Mouse (Mus musculus) gastrocnemius, postnatal 10 days (tissue): Measurements from ENCODE around the gene Ttll5. TPM values are rescaled to one million over a fixed set of nuclear protein-coding genes. Genes with fewer than 3 reads are reported as not detected.
A peak's percentile ranks its signal among the peaks of the same experiment; 100 is the strongest.

Experiments used
- DNase-seq: peaks from one replicate; pipeline ENCODE4 v3.0.0; 2021; ENCODE audit warnings: mixed read lengths
- total RNA-seq, 2 experiments: library from RNA; stranded (reverse); gene quantifications; 2 replicates each; pipeline ENCODE4 v1.2.3; 2021

Gene Ttll5
- total RNA-seq, 2 experiments from 2014 or later = 9.9 to 12.7 TPM

DNA sequence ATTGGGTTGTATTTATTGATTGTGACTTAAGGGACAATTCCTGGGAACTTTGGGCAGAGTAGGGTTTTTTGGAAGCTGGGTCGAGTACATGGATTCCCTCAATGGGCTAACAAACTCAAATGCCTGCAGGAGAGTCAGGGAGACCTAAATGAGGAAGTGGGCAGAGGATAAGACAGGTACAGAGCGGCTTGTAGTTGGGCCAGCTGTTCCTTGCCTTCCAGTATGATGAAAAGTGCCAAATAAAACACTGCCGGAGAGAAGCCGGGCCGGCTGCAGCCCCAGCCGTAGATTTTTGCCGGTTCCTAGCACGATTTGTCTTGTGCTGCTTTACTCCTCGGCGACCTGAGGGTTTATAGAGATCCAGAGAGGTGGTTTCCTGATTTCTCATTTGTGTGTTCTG lies 104.1 kb downstream of the Ttll5 start:
- DNase-seq = no peak

DNA sequence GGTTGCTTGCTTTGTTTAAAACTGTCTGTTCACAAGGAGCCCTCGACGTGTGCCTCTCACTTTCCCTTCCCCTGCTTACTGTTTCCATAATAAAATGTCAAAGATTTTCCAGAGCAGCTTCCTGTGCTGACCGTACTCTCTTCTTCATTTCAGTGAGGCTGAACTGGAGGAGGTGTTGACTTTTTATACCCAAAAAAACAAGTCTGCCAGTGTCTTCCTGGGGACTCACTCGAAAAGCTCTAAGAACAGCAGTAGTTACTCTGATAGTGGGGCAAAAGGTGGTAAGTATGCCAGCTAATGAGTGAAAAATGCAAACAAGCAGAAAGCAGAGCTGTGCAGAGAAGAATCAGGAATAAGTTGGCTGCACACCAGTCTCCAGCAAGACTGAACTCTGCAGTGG lies 105.3 kb downstream of the Ttll5 start:
- DNase-seq = no peak

DNA sequence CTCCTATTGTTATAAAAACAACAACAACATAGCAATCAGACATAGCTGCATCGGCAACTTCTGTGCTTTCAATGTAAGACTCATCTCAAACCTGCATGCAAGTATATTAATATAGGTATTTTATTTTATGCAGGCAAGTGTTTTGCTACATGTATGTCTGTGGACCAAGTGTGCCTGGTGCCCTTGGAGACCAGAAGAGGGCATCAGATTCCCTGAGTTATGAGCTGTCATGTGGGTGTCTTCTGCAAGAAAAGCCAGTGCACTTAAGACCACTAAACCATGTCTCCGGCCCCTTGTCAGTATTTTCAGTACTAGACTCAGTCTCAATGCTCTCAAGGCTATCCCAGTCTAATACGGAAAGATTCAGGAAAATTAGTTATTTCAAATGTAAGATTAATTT lies 106.3 kb downstream of the Ttll5 start:
- DNase-seq = no peak

DNA sequence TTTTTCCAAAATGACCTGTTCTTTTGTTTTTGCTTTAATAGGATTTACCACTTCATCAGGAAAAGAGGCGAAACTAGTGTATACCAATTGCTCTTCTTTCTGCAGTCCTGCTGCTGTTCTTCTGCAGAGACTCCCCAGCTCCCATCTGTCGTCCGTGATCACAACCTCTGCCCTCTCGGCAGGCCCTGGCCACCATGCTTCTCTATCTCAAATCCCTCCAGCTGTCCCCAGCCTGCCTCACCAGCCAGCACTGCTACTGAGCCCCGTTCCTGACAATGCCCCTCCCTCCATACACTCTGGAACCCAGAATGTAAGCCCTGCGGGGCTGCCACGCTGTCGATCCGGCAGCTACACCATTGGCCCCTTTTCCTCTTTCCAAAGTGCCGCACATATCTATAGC lies 108.8 kb downstream of the Ttll5 start:
- no peak for DNase-seq

DNA sequence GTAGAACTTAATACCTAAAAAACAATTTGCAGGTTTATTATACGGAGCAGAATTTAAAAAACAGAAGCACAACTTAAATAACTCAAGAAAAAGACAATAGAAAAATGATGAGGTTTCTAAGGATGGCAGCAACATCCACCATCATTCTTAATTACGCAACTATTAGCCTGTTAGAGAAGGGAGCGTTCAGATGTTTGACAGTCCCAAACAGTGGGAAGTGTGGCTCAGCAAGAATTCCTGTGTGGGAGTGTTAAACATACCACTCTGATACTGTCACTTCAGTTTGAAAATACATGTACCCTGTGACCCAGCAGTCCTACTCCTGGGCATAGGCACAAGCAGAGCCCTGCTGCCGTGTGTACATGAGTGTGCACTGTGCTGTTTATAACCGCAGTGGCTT lies 112.9 kb downstream of the Ttll5 start:
- DNase-seq = no peak

DNA sequence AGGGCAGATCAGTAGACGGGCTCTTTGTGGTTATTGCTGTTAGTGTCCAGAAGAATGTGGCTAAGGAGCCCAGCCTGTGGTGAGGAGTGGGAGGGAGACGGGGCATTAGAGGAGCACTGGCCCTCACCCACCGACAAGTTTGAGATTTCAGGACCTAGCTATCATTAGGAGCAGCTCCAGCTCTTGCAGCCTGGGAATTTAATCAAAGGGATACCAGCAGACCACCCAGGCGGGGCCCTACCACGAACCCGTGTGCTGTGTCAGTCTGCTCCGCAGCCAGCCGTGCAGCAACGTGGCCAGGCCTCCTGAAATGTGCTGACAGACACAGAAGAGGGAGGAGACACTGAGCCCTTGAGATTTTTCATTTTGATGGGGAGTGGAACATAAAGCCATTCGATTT lies 119.0 kb downstream of the Ttll5 start:
- no peak for DNase-seq

DNA sequence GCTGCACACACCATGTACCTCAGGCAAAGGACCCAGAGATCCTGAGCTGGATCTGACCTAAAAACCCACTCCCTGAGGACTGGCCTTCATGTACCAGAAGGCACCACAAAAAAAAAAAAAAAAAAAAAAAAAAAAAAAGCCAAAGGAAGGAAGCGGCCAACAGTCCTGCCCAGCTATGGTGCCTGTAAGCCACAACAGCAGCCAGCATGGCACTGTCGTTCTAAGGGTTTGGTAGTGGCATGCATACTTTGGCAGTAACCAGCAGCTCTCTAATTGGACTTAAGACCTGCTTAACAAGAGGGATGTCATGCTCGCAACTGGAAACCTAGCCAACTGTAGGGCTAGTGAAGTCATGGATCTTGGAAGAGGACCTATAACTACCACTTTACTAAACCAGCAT lies 120.0 kb downstream of the Ttll5 start:
- no peak for DNase-seq

DNA sequence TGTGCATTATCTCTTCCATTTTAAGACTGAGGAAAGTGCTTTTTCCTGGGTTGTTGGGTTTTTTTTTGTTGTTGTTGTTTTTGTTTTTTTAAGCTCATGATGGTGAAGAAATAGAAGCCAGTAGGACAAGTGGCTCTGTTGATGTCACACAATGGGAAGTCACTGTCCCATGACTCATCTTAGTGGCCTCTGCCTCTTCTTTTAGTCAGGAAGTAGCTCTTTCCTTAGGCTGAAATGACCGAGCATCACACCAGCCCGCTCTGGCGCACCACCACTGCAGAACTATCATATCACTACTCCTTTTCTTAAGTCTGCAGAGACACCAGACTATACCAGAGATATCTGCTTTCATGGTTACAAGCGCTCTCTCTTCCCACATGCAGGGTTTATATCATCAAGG lies 122.7 kb downstream of the Ttll5 start:
- no peak for DNase-seq

DNA sequence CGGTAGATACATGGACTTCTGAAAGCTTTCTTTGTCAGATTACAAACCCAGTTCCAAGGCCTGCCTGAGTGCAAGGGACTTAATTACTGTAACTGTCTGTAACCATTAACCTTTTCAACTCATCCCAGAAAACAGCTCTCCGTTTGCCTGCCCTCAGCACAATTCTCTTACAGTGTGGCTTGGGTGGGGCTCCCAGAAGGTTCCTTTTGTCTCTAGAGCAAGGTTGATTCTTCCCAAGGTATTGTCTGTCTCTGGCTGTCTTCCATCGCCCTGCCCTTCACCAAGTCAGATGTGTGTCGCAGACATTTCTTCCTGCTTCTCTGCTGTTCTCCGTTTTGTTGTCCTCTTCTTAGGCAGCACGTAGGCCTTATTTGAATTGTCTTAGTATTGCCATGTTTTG lies 125.2 kb downstream of the Ttll5 start:
- no peak for DNase-seq

DNA sequence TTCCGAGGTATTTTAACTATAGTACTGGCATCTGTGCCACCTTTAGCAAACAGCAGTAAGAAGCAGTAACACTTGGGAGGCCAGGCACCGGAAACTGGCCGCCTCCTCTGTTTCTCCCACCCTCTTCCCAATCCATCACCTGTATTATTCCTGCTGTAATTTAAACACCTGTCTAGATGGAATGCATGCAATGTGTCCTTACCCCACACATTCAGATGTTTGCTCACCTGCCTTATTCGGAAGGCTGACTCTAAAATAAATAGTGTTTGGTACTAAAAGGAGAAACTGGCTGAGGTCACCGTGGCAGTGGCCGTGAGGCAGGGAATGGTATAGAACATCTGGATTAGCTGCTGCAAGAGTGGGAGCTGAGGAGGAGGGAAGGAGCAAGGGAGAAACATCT lies 125.9 kb downstream of the Ttll5 start:
- DNase-seq = no peak

DNA sequence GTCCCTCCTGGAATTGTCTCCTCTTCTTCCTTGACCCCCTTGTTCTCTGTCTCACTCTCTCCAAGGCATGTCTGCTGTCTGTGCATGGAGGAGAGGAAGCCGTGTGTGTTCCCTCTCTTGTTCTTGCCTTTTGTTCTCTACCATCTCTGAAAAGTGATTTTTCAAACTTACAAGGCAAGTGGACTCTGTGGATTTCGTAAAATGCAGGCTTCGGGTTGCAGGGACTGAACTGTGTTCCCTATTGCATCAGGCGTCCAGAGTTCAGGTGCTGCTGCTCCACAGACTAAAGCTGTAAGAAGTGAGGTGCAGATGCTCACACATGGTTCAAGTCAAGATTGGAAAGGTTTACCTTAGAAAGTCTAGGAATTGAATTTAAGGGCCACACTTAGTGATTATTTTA lies 126.6 kb downstream of the Ttll5 start:
- DNase-seq = no peak

DNA sequence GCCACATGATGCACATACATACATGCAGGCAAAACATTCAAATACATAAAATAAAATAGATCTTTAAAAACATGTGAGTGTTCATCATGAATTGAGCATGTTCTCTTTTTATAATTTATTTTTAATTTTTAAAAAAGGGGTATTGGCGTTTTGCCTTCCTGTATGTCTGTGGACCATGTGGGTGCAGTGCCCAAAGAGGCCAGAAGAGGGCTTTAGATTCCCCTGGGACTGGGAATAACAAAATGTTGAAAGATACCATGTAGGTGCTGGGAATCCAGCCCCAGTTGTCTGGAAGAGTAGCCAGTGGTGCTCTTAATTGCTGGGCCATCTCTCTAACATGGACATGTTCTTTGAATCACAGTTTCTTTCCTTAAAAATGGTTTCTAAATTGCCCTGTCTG lies 127.4 kb downstream of the Ttll5 start:
- no peak for DNase-seq

DNA sequence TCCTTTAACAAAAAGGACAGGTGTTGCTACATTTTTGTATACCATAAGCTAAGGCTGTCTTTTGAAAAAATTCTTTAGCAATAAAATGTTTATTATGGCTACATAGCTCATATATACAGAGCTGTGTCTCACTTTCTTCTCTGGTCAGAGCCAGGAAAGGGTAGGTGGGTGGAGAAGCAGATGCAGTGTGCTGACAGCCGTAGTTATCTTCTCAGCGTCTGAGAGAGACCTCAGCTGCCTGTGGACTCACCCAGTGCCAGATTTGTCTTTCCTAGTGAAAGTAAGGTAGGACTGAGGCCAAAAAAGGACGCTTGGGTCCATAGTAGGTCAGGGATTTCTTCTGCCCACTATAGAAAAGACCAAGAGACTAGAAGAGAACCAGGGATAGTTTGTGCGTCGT lies 127.9 kb downstream of the Ttll5 start:
- DNase-seq = no peak

DNA sequence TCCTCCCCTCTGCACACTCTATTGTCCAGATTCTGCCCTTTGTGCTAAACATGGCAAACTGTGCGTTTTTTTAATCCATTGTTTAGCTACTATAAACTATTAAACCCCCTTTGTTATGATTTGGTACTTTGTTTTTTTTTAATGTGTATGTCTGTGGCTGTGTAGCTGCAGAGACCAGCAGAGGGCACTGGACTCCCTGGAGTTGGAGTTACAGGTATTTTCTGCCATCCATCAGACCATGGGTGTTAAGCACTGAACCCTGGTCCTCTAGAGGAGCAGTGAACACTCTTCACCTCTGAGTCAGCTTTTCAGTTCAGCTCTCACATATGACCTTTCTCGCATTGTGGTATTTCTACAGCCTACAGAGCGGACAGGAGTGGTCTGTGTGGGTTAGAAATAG lies 129.7 kb downstream of the Ttll5 start:
- no peak for DNase-seq

DNA sequence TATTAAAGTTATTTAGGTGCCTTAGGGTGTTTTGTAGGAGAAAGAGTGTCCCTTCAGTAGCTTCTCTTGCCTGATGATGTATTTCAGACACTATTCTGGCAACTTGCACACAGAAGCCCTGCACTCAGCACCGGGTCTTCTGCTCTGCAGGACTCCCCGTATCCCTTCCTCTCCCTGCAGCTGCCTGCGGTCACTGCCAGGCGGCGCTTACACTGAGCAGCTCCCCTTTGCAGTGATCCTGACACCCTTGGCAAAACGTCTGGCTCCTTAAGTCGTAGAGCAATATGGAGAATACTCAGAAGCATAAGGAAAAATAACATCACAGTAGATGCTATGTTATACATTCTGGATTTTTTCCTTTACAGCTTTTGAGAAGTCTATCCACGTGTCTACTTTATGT lies 130.6 kb downstream of the Ttll5 start:
- DNase-seq = no peak

DNA sequence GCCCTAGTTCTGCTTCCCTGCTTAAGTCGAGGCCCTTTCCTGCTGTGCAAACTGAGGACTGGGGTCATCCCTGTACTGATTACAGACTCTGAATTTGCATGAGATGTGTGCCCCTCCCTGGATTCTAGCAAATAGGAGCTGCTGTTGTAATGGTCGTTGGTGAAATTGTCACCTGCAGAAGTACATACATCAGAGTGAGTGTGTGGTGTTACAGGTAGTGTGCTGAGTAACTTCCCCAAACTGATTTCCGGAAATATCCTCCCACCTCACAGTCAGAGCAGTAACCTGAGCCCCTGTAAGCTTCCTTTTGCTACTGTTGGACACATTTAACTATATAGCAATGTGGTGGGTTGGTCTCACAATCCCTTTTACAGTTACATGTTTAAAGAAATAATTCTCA lies 131.2 kb downstream of the Ttll5 start:
- no peak for DNase-seq

DNA sequence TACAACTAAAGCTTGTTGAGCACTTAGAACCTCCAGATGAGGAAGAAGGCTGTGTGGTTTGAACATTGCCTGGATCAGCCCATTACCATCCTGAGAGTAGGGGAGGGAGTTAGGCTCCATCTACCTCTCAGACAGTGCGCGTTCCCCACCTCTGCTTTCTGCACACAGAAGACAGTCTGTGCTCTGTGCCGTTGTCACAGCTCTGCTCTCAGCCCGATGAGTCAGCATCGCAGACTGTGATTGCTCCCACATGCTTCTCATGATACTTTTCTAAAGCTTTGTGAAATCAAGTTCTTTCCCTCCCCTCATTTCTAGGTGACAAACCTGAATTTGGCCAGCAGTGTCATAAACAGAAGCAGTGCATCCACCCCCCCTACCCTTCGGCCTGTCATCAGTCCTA lies 131.8 kb downstream of the Ttll5 start:
- DNase-seq = no peak

DNA sequence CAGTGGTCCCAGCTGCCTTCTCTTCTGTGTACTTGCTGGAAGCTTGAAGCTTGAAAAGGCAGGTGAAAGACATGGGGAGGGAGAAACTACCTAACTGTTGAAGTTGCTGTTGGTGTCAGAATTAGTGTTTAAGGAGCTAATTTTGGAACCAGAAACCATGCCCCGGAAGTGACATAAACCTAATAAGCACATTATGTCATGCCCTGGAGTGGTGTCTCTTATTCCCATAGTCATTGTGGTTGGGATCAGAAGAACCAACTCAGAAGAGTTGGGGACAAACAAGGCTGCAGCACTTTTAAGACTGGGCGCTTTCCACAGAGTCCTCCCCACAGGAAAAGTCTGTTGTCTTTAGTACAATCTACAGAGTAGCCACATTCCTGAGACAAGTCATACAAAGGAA lies 134.0 kb downstream of the Ttll5 start:
- no peak for DNase-seq

DNA sequence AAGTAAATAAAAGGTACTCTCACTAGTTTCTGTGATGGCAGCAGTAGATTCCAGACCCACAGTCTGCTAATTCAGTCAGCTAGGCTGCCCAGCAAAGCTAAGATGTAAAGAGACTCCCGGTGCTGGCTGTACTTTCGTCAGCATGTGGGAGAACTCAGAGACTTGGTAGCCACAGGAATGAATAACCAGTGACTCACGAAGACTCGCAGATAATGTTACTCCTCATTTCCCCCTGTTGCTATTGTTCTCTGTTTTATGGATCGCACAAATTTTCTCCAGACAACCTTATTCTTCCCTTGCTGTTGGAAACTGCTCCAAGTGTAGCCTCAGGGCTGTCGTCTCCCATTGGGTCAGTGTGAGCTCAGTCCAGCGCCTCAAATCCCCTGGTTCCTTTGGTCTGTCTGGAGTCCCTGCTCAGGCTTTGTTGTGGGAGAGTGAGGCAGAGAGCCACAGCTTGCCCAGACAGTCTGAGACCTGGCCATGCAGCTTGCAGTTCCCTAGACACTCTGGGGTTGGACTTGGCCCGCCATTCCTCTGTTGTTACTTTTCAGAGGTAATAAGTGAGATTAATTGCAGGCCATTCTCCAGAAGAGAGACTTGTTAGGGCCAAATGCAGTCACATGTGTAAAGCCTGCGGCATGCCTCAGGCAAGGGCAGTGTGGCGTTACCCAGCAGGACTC lies 135.5 kb downstream of the Ttll5 start:
- DNase-seq = peak; percentile 23

DNA sequence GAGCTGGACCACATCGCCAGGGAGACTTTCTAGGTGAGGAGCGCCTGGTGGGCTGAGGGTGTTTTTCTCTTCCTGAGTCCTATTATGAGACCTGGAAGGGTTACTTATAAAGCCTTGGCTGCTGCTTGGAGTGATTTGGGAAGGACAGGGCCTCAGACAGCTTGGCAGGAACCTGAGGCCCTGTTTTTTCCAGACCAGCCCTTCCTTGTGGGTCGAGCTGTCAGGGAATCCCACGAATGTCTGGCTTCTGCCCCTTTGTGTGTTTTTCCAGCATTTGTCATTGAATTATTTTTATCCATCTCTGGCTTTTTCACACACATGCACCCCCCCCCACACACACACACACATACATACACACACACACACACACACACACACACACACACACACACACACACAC lies 136.2 kb downstream of the Ttll5 start:
- no peak for DNase-seq

DNA sequence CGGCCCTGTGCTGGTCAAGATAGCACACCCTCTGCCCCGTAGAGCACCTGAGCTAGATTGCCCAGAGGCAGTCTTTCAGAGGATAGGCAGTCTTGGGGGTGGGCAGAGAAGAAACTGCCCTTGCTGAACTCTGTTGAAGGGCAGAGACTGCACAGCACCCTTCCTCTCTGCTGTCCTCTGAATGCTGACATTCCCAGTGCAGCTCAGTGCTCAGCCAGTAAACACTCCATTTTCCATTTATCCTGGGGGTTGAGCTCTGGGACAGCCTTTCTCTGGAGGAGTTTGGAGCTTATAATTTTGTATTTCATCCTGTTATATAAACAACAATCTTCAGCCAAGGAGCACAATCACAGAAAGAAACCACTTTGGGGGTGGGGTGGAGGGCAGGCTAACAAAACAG lies 138.7 kb downstream of the Ttll5 start:
- DNase-seq = no peak

DNA sequence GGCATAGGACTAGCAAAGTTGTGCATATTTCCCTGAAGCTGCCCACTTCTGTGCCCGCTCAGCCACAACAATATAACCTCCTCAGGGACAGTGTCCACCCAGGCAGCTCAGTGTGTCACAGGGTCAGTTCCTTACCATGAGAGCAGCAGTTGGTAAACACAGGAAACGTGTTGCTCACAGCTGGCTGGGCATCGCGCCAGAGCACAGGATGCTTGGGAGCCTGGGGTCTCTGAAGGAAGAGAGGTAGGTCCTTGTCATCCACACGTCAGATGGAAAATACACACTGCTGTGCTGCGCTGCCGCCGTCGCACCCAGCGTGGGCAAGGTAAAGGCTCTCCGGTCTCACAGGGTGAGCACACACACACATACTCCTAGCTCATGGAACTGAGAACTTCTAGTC lies 139.2 kb downstream of the Ttll5 start:
- peak; percentile 51 for DNase-seq

DNA sequence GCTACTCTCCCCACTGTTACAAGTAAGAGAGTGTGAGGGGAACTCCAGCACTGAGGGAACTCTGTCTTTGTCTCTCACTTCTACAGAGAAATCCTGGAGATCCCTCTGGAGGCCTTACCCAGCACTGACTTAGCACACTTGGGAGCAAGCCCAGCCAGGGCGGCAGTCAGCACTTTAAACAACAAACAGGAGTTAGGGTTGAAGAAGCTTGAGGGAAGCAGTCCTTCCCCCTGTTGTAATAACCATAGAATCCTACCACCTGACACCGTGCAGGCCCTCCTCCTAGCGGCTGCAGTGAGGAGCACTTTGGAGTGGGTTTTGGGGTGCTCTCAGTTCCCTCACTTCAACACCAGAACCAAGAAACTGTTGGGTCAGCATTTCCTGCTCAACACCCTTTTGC lies 140.0 kb downstream of the Ttll5 start:
- no peak for DNase-seq

DNA sequence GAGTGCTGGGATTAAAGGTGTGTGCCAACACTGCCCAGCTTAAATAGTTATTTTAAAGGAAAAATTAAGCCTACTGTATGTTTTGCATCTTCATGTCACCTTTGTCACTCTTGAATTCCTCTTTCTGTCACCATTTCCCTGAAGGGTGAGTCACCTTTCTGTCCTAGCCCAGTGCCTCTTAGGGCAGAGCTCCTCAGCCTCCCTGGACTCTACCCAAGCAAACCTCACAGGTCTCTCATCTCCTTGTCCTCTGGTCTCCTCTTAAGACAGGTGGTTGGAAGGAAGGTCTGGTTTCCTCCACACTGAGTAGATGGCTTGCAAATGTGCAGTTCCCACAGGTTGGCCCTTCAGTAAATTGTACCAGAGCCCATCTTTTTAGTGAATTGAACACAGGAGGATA lies 143.4 kb downstream of the Ttll5 start:
- DNase-seq = no peak

DNA sequence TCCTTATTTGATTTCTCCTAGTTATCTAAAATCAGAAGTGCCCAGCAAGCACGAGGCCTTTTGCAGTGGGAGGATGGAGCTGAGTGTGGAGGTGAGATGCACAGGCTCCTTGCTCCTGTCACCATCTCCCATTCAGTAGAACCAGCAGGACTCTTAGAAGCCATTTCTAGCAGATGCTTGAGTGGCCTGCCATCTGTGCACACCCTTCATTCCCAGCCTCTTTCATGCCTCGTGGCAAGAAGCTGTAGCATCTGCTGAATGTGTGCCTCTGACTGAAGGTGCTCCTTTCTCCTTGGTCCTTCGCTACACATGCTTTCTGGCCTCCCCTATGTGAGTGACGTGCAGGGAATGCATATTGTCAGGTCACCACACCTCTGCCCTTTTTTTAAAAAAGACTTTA lies 143.9 kb downstream of the Ttll5 start:
- no peak for DNase-seq
